Mouse (Mus musculus) testis, postnatal 14 days (tissue): Measurements from ENCODE around the gene Kcnd2.
A peak's percentile ranks its signal among the peaks of the same experiment; 100 is the strongest.
"Not testable (repeated sequence)": the region's sequence is repeated elsewhere in the genome, so short reads cannot be mapped to it uniquely, and the experiment has no call there.

ENCODE experiments used
- DNase-seq: peaks from one replicate; pipeline ENCODE4 v3.0.0; 2021; ENCODE audit warnings: low spot score

Kcnd2 gene

DNA sequence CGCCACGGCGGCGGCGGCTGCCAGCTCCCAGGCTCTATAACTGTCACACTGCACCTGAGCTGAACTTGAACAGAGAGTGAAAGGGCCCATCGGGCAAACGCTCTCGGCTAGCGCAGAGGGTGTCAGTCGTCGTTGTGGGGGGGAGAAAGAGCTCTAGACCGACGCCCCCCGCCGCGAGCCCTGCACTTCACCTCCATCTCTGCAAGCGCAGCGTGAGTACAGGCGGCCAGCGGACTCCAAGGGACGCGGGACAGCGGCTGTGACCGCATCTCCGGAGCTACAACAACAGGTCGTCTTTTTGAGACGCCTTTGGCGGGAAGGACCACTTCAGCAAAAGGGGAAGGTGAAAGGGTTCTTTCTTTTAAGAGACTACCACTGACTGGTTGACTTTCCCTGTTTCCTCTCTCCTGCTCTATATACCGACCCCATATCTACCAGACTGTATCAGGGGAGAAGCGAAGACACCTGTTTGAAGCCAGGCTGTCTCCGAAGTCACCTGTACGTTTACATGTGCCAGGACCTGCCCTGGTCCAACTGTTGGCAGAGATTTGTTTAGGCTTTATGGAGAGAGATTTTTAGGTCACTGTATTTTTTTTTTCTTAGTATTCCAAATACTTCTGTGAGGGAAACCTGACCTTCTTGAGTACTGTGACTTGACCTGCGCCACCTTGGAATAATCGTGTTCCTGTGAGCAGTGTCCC is at the start of gene Kcnd2:
Kcnd2 (plus strand) TSS at position 13 of the 701 bp plus-strand sequence.
- no peak for DNase-seq

DNA sequence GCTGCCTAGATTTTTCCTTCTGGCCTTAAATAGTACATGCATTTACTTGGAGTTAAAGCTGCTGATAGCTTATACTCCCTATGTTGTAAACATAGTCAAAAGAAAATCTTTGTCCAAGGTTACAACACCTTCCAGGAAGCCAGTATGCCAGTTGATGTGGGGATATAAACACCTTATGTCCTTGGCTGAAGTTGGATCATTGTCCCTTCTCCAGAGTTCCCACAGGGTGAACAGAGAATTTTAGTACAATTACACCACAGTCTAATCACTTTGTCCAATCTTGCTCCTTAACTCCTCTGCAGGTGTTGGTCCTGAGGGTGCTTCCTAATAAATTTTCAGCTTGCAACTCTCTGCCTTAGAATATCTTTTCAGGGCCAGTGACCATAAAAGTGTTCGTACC is 48.7 kb upstream of the Kcnd2 start:
- no peak for DNase-seq

DNA sequence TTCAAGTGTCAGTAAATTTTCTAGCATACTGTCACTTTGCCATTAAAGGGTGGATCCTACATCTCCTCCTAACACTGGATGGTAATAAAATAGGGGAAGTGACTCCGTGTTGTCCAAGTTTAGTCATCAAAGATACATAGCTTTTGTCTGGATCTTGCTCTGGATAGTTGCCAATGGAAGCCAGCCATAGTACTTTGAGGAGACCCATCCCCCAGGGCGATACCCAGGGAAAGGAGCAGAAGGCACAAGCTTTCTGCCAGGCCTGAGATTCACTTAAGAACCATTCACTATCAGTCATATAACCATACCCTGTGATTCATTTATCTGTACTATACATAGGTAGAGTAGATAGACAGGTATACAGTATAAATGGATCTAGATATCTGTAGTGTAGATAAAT is 20.0 kb upstream of the Kcnd2 start:
- DNase-seq: no peak

DNA sequence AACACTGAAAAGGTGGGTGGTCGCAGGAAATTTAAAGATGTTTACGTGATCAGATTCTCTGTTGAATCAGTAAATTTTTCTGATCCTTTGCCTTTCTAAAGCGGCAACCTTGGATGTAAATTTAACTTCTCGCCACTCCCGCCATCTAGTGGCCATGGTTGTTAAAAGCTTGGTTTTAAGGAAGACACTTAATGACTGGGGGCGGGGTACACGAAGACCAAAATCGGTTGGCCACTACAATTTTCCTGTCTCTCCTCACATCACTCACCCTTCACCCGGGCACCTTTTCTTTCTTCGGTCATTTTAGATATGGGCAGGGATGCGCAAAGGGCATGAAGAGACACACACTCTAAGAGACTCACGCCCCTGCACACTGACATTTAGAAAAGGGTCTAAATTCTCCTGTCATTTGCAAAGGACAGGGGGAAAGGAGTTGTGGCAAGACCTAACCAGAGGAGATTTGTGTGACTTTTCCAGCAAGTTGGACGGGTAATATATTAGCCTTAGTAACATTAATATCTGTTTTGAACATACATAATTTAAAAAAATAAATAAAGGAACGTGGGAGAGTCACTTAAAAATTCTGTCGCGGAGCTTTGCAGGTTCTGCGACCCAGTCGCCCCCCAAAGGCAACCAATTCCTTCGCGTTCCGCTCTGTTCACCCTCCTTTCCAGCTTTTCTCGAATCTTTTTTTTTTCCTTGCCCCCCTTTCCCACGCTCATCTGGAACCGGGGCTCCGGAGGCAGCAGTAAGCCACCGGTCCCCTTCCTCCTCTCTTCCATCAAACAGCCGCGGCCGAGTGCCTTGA is 1.2 kb upstream of the Kcnd2 start:
- DNase-seq: peak; percentile 19

DNA sequence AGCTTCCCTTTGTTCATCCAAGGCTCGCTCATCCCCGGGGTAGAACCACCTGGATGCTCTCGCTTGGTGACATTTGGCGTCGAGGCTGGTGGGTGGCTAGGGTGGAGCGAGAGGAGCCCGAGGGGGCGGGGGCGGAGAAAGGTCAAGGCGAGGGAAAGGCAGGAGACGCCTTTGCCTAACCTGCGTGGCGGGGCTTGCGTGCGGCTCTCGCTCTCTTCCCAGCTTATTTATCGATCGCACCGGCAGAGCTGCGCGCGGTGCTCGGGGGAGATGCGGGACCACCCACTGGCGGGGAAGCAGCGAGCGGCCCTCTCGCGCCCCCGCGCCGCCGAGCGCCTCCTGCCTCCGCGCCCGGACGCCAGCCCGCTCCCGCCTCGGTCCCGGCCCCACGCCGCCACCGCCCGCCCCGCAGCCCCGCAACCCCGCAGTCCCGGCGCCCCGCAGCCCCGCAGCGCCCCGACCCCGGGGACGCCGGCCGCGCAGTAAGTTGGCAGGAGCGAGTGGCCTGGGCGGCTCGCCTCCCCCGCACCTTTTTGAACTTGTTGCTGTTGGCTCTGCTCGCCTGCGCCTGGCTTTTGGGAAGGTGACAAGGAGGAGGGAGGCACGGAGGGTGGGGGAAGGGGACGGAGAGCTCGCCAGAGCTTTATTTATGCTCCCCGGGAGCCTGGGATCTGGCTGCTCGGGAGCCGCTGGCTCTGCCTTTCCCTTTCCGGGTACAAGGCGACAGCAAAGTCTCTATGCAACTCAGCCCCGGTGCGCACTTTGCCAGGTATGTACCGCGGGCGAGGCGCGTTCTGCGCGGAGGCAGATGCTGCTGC is 421 bp upstream of the Kcnd2 start:
- peak; percentile 29 for DNase-seq

DNA sequence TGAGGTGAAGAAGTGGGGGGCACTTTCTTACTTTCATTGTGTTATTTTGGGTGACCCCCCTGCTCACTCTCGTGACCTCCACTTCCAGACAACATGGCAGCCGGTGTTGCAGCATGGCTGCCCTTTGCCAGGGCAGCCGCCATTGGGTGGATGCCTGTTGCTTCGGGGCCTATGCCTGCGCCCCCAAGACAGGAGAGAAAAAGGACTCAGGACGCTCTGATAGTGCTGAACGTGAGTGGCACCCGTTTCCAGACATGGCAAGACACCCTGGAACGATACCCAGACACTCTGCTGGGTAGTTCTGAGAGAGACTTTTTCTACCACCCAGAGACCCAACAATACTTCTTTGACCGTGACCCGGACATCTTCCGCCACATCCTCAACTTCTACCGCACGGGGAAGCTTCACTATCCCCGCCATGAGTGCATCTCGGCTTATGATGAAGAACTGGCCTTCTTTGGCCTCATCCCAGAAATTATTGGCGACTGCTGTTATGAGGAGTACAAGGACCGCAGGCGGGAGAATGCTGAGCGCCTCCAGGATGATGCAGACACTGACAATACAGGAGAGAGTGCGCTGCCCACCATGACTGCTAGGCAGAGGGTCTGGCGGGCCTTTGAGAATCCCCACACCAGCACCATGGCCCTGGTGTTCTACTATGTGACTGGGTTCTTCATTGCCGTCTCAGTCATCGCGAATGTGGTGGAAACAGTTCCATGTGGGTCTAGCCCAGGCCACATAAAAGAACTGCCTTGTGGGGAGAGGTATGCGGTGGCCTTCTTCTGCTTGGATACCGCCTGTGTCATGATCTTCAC is 1.1 kb downstream of the Kcnd2 start:
- no peak for DNase-seq

DNA sequence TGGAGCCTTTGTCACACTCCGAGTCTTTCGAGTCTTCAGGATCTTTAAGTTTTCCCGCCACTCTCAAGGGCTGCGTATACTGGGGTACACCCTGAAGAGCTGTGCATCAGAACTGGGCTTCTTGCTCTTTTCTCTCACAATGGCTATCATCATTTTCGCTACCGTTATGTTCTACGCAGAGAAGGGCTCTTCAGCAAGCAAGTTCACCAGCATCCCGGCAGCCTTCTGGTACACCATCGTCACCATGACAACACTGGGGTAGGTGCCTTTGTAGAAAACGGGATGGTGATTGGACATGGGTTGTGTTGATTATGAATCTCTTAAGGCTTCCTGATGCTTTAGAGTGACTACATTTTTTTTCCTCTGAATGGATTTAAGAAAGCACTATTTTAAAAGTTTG is 1.9 kb downstream of the Kcnd2 start:
- DNase-seq: no peak

DNA sequence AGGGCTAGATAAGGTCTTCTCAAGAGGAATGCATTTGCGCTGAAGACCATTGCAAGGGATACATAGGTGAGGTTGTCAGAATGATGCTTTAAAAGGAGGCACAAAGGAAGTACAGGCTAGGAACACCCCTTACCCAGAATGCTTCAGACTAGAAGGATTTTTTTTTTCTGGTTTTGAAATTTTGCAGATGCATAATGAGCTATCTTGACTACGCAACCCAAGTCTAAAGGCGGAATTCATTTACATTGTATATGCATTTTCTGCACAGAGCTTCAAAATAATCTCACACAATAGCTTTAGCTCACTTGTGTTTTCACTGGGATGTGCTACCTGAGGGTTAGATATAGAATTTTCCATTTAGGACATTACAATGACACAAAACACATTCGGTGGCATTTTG is 10.8 kb downstream of the Kcnd2 start:
- no peak for DNase-seq

DNA sequence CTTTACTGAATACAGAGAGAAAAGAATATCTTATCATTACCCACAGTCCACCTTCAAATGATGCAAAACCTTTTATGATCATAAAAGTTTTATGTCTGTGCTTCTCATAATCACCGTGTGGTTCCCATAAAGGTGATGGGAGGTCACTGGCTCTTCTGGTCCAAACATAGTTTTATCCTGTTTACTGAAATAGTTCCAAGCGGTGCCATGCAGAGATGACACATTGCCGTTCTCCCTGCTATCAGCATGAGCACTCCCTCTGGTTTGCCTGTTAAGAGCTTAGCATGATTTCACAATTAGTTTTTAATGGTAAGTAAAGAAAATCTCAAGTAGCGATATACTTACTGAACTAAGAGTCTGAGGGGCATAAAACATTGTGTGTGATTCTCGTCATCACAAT is 43.7 kb downstream of the Kcnd2 start:
- no peak for DNase-seq

DNA sequence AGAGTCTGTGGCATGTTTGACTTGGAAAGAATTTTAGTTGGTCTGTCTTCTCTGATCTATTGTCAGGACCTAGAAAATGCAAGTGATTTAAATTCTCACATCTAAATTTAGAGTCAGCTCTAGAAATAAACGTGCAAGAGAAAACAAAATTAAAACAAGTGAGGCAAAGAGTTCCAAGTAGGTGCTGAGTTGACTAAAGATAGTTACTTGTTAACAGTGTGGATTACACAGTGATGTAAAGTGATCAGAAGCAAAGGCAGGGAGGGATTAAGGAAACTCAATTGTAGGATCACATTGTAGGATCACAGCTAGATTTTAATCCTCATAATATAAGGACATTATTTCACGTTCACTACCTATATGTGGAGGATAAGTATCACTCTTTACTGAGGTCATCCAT is 52.6 kb downstream of the Kcnd2 start:
- DNase-seq: no peak

DNA sequence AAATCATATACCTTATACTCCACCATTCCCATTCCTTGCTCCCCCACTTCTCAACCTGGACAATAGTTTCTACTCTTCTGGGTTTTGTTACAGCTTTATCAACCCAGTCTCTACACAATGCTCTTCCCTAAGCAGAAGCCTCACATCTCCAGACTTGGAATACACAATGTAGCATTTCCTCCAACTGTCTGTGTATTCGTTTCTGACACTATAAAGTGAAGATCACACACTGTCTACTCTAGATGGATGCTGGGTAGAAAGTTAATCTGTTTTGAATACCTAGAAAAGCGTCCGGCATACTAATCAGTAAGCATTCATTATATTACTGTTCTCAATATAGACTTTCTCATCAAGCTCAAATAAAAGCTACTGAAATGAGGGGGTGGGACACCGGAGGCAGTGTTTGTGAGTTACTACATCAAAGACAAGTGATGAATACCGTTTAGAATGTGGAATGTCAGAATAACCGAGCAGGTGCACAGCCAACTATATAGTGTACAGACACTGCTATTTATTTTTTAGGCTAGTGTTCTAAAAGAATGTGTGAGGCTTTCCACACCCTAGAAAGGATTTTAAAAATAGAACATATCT is 62.1 kb downstream of the Kcnd2 start:
- DNase-seq: no peak

DNA sequence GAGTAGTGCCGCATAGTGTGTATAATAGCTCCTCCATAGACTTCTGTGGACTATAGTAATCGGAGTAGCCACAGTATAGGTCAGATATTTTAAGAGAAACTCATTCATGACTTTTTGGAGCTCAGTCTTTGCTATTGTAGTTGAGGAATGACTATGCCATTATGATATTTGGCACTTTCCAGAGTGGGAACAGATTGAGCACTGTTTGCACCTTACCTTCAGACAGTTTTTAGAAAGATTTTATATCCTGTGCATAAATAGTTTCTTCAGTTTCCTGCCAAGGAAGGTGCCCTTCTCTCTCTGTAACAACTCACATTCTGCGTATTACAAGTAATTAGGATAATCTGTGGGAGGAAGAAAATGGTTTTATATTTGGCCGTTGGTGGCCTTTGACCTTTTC is 89.6 kb downstream of the Kcnd2 start:
- DNase-seq: no peak

DNA sequence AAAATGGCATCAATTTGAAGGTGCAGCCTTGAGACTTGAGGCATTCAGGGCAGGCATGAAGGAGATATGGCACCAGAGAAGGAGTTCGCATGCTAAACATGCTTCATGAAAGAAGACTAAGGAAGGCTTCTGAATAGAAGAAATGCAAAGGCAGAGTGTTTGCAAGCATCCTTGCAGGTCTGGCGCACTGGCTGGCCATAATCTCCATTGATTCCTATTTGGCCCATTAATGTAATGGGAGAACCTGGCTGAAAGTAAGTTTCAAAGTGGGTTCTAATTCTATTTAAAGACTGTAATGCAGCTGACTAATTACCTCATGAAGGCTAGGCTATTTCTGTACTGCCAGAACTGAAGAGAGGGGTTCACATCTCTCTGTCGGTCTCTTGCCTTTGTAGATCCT is 94.9 kb downstream of the Kcnd2 start:
- no peak for DNase-seq

DNA sequence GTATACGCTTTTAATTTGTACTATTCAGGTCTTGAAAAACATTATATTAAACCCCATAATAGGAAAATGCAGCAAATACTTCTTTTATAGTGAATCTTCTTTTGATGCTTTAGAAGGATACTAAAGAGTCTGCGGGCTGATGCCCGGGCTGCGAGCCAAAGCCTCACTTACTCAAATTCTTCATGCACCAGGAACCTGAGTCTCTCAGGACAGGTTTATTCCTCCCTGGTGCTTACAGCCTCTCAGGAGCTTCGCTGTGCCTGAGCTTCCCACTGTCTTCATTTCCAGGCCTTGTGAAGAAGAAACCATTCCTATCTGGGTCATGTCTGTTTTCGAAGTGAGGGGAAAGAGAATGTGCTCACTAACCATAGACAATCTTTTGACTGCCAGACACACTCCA is 106.1 kb downstream of the Kcnd2 start:
- no peak for DNase-seq

DNA sequence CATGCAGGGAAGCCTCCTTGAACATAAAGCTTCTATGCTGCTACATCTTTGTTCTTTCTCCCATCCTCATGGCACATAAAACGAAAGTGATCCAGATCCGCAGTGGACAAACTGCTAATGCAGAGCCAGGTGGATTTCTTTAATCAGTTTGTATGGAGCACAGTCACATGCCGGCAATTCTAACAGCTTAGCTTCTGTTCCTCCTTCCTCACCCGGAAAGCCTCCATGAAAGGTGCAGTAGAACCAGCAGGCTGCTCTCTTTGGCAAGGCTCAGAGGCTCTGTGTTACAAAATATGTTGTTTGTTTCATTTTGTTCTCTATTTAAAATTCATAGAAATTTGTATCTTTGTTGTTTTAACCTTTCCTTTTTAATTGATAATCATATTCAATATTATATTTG is 106.9 kb downstream of the Kcnd2 start:
- no peak for DNase-seq

DNA sequence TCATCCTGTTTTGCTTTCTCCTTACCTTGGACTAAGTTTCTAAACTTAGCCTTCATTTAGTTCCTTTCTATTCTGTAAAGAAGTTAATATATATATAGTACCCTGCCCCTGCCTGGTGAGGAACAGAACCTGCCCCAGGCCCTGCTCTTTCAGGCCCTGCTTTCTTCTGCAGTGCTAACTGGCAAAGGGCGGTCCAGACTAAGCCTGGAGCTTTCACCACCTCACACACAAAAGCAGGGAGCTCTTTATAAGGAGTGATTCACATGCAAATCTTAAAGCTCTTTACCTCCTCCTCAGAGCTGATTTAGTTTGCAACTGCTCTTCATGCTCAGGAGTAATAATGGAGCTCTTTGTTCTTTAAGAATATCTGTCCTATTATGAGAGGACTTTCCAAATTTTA is 109.9 kb downstream of the Kcnd2 start:
- no peak for DNase-seq

DNA sequence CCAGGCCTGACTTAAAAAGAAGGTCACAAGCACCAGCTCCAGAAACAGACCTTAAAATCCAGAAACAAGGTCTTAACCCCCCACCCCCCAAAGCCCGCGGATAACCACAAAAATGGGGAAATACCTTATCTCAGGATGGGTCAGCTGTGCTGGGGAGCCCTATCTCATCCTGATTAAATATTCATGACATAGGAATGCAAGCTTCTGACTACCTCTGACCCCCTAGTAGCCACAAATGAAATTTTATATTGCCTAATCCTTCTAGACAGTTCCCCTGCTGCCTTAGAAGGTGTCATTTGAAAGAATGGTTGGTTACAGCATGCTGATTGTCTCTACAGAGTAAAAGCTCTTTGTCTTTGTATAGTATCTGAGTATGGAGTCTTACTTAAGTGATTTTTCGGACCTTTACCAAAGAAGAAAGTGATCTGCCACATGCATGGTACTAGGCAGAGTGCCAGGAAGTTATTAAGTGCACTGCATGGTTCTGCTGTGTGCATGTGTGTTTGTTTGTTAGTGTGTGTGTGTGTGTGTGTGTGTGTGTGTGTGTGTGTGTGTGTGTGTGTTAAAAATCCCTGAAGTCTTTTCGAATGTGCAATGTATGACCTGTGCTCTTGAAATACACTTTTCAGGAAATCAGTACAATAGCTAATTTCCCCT is 111.9 kb downstream of the Kcnd2 start:
- no peak for DNase-seq

DNA sequence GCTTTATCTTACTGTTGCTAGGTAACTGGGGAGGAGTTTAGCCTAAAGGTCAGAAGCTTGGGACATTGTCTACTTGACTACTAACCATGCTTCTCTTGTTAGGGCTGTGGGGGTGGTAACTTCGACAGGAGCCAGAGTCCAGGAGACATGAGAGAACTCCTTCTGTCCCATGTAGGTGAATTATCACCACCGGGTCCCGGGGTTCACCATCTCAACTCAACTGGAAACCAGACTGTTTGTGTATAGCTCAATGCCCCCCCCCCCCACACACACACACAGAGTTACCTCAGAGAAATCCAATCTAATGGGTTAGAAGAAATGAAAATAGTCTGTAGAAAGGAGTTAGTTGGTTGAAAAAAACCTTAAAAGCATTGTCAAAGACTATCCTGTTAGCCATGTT is 170.0 kb downstream of the Kcnd2 start:
- not testable (repeated sequence) for DNase-seq

DNA sequence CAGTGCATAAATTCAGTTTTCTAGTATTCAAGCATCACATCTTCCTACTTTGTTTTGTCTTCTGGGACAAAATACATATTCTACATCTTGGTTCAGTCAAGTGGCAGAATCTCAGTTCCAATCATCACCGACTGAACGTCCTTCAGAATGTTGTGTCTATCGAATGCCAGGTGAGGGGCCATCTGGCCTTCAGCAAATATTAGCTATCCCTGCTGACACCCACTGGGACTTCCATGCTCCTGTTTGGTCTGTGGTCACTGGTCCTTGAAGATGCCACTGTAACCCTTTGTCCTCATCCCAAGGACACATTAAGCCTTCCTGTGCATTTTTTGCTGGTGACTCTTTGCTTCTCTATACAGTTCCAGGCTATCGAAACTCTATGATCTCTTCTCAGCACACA is 176.5 kb downstream of the Kcnd2 start:
- DNase-seq: no peak

DNA sequence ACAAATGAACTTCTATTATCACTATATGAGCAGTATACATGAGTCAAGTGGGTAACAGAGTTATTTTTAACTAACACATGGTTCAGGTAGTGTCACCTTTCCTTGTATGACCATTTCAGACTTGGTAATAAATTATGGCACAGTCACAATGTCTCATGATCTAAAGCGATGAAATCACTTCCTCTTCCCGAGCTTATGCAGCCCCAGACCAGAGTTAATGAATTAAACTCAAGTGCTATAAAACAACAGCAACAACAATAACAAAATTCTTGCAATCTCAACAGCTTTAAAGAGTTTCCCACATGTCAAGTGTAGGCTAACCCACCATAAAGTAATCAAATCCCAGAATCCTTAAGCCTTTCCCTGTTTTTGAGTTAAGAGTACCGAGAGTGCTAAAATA is 198.4 kb downstream of the Kcnd2 start:
- DNase-seq: no peak

DNA sequence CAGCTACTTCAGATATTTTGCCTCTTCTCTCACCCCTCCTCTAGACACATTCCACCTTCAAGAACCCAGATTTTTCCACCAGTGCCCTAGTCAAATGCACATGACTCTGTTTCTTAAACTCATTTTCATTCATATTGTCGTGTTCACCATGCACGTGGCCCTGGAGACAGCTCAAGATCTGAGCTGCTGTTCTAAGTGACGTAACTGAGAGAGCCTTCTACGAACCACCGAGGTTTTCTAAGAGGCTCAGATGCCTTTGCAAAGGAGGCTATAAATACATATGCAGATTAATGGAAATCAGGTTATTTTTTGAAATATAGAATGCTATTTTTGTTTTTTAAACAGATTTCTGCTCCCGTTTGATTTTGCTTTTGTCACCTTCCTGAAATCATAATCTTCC is 202.9 kb downstream of the Kcnd2 start:
- DNase-seq: no peak
